Mouse (Mus musculus): Measurements from ENCODE around the gene Rhobtb3. TPM values are rescaled to one million over a fixed set of nuclear protein-coding genes. Genes with fewer than 3 reads are reported as not detected.
"Not testable (repeated sequence)": the region's sequence is repeated elsewhere in the genome, so short reads cannot be mapped to it uniquely, and the experiment has no call there.

The Rhobtb3 gene
- polyA plus RNA-seq, 1 experiment: 17.2 TPM

DNA sequence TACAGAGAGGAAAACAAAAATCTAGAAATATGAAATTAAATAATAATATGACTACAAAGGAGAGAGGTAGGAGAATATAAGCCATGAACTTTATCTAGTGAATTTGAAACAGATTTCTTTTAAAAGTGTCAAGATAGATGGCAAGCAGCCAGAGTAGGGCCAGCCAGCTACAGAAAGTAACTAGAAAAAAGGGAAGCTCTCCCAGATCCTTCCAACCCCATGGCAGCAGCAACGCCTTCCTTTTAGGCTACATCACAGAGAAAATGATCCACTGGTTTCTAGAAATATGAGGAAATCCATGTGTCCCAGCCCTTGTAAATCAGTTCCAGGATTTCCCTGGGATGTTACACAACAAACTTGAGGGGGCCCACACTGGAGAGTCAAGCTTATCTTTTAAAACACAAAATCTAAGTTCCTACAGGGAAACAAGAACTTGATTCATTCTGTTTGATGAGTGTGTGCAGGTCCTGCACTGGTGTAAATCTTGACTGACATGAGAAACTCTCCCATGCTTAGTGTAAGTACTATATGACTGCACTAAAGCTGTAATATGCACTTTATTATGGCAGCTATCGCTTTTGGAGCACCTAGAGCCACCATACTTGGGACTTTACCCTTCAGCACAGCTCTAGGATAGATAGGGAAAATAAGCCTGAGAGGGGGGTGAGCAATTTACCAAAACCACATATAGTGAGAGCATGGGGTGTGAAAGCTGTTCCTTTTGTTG, 2.8 kb downstream of the Rhobtb3 start:
- H3K27ac ChIP-seq (ENCODE audit: insufficient read depth, low read length): no peak overlapping the region
- TF ChIP-seq CTCF (IDR thresholded peaks at IDR 0.05; ENCODE audit: borderline replicate concordance, insufficient read depth, low read depth, low read length) (no peak), POLR2A (IDR thresholded peaks at IDR 0.05; ENCODE audit: borderline replicate concordance, insufficient read depth, low read length) (no peak)
- WGBS: 90% methylated on average over 2 of the region's 2 CpGs
- no peak for DNase-seq
- H3K27me3 ChIP-seq (ENCODE audit: control insufficient read depth, insufficient read depth, low read length): no peaks in the 10 kb centered on the region
- no peaks in the 10 kb centered on the region for H3K4me1 ChIP-seq (ENCODE audit: control insufficient read depth, insufficient read depth, low read length)
- no peak overlapping the region for H3K4me3 ChIP-seq (replicated peaks; ENCODE audit: insufficient read depth, low read depth, low read length)

GRCm38 (mm10) chr13:75938866-75939265, 4.9 kb downstream of the Rhobtb3 start:
- no peak overlapping the region for H3K27ac ChIP-seq (ENCODE audit: insufficient read depth, low read length)
- TF ChIP-seq POLR2A (IDR thresholded peaks at IDR 0.05; ENCODE audit: borderline replicate concordance, insufficient read depth, low read length): no peak
- TF ChIP-seq CTCF (IDR thresholded peaks at IDR 0.05; ENCODE audit: borderline replicate concordance, insufficient read depth, low read depth, low read length): no peak
- H3K27me3 ChIP-seq (ENCODE audit: control insufficient read depth, insufficient read depth, low read length): no peaks in the 10 kb centered on the region
- H3K4me1 ChIP-seq (ENCODE audit: control insufficient read depth, insufficient read depth, low read length): no peaks in the 10 kb centered on the region
- H3K4me3 ChIP-seq (replicated peaks; ENCODE audit: insufficient read depth, low read depth, low read length): no peak overlapping the region
- 96% methylated on average over 5 of the region's 5 CpGs for WGBS
- no peak for DNase-seq

- peak in 1 of 2 experiments; percentile 40 for DNase-seq
- 81% methylated on average over 1 of the region's 1 CpGs for WGBS
- no peak for TF ChIP-seq CTCF (IDR thresholded peaks at IDR 0.05; ENCODE audit: borderline replicate concordance, insufficient read depth, low read depth, low read length)
- TF ChIP-seq POLR2A (IDR thresholded peaks at IDR 0.05; ENCODE audit: borderline replicate concordance, insufficient read depth, low read length): no peak
- no peaks in the 10 kb centered on the region for H3K27me3 ChIP-seq (ENCODE audit: control insufficient read depth, insufficient read depth, low read length)
- H3K4me1 ChIP-seq (ENCODE audit: control insufficient read depth, insufficient read depth, low read length): 0 out of 2 replicates have a peak, but pooled peaks cover 4% of the 10 kb centered on the region
- H3K27ac ChIP-seq (ENCODE audit: insufficient read depth, low read length): no peak overlapping the region
- H3K4me3 ChIP-seq (replicated peaks; ENCODE audit: insufficient read depth, low read depth, low read length): no peak overlapping the region
Measured at GRCm38 (mm10) chr13:75933287-75933686, 10.4 kb downstream of the Rhobtb3 start.

DNA sequence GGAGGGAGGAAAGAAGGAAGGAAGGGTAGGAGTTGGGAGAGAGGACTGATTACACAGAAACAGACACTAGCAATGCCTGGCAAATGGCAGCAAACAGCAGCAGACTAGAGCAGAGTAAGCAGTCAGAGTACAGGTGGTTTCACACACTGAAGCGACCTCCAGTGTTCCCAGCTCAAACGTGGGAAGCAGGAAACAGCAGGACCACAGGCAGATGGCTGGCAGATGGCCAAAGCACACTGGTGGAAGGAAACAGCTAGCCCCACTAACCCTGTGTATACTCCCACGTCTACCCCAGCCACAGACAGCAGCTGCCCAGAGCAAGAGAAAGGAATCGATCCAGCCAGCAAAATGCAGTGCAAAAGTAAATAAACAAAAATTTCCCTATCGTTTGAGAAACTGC, 12.7 kb downstream of the Rhobtb3 start:
- Histone ChIP-seq H3K27ac (ENCODE audit: insufficient read depth, low read length) (no peak overlapping the region), H3K27me3 (ENCODE audit: control insufficient read depth, insufficient read depth, low read length) (no peaks in the 10 kb centered on the region)

GRCm38 (mm10) chr13:75930660-75931059, 13.1 kb downstream of the Rhobtb3 start:
- Histone ChIP-seq H3K27me3 (ENCODE audit: control insufficient read depth, insufficient read depth, low read length) (no peaks in the 10 kb centered on the region), H3K4me3 (replicated peaks; ENCODE audit: insufficient read depth, low read depth, low read length) (no peak overlapping the region), H3K27ac (ENCODE audit: insufficient read depth, low read length) (no peak overlapping the region), H3K4me1 (ENCODE audit: control insufficient read depth, insufficient read depth, low read length) (0 out of 2 replicates have a peak, but pooled peaks cover 4% of the 10 kb centered on the region)
- WGBS: 67% methylated on average over 2 of the region's 2 CpGs
- DNase-seq: no peak
- TF ChIP-seq CTCF (IDR thresholded peaks at IDR 0.05; ENCODE audit: borderline replicate concordance, insufficient read depth, low read depth, low read length): no peak
- TF ChIP-seq POLR2A (IDR thresholded peaks at IDR 0.05; ENCODE audit: borderline replicate concordance, insufficient read depth, low read length): no peak

More for the DNA sequence above, 12.7 kb downstream of the Rhobtb3 start:
- Histone ChIP-seq H3K4me1 (ENCODE audit: control insufficient read depth, insufficient read depth, low read length) (0 out of 2 replicates have a peak, but pooled peaks cover 4% of the 10 kb centered on the region), H3K4me3 (replicated peaks; ENCODE audit: insufficient read depth, low read depth, low read length) (no peak overlapping the region)
- TF ChIP-seq CTCF (IDR thresholded peaks at IDR 0.05; ENCODE audit: borderline replicate concordance, insufficient read depth, low read depth, low read length) (no peak), POLR2A (IDR thresholded peaks at IDR 0.05; ENCODE audit: borderline replicate concordance, insufficient read depth, low read length) (no peak)
- 7% methylated on average over 5 of the region's 5 CpGs for WGBS
- DNase-seq: peak in 1 of 2 experiments; percentile 33

DNA sequence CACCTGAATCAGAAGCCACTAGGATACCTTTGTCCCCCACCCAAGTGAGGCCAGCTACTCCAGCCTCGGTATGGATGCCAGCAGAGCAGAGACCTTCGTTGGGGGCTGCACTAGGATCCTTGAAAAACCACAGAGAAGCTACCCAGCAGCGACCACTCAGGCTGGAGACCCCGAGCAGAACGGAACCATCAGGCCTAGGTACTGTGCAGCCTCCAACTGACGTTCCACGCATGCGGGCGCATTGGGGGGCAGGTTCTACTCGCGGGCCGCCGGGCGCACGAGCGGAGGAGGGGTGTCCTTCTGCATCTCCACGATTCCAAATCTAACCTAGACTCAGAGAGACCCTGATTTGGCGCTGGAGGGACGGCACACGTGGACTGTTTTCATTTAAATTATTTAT, 13.7 kb downstream of the Rhobtb3 start:
- Histone ChIP-seq H3K4me3 (replicated peaks; ENCODE audit: insufficient read depth, low read depth, low read length) (no peak overlapping the region), H3K27me3 (ENCODE audit: control insufficient read depth, insufficient read depth, low read length) (no peaks in the 10 kb centered on the region), H3K27ac (ENCODE audit: insufficient read depth, low read length) (no peak overlapping the region), H3K4me1 (ENCODE audit: control insufficient read depth, insufficient read depth, low read length) (0 out of 2 replicates have a peak, but pooled peaks cover 4% of the 10 kb centered on the region)
- TF ChIP-seq POLR2A (IDR thresholded peaks at IDR 0.05; ENCODE audit: borderline replicate concordance, insufficient read depth, low read length): no peak
- 94% methylated on average over 20 of the region's 20 CpGs for WGBS
- no peak for DNase-seq

- 92% methylated on average over 5 of the region's 5 CpGs for WGBS
- not testable (repeated sequence) for DNase-seq
Measured at GRCm38 (mm10) chr13:75929071-75929470, 14.7 kb downstream of the Rhobtb3 start.

GRCm38 (mm10) chr13:75927951-75928350, 15.8 kb downstream of the Rhobtb3 start:
- no peaks in the 10 kb centered on the region for H3K27me3 ChIP-seq (ENCODE audit: control insufficient read depth, insufficient read depth, low read length)
- 0 out of 2 replicates have a peak, but pooled peaks cover 4% of the 10 kb centered on the region for H3K4me1 ChIP-seq (ENCODE audit: control insufficient read depth, insufficient read depth, low read length)
- DNase-seq: no peak
- H3K27ac ChIP-seq (ENCODE audit: insufficient read depth, low read length): no peak overlapping the region
- no peak overlapping the region for H3K4me3 ChIP-seq (replicated peaks; ENCODE audit: insufficient read depth, low read depth, low read length)
- no peak for TF ChIP-seq CTCF (IDR thresholded peaks at IDR 0.05; ENCODE audit: borderline replicate concordance, insufficient read depth, low read depth, low read length)
- no peak for TF ChIP-seq POLR2A (IDR thresholded peaks at IDR 0.05; ENCODE audit: borderline replicate concordance, insufficient read depth, low read length)

More at GRCm38 (mm10) chr13:75929071-75929470, 14.7 kb downstream of the Rhobtb3 start:
- not testable (repeated sequence) for H3K4me1 ChIP-seq (ENCODE audit: control insufficient read depth, insufficient read depth, low read length); H3K4me3 ChIP-seq (replicated peaks; ENCODE audit: insufficient read depth, low read depth, low read length); H3K27me3 ChIP-seq (ENCODE audit: control insufficient read depth, insufficient read depth, low read length); H3K27ac ChIP-seq (ENCODE audit: insufficient read depth, low read length)

Measured in cerebellum, adult 2 months (tissue).